Mouse (Mus musculus) heart, embryonic 11.5 days (tissue): ENCODE data around the gene Asgr1. TPM values are rescaled to one million over a fixed set of nuclear protein-coding genes. Genes with fewer than 3 reads are reported as not detected.

Experiments
- ATAC-seq: fragments of 200-750 bp; cut with Nextera tagmentation; replicated peaks from 2 replicates; pipeline ENCODE4 v1.8.0; 2017; ENCODE audit warnings: moderate library complexity; ENCODE audit not compliant: insufficient number of reproducible peaks, low FRiP score, low TSS enrichment
- H3K27ac ChIP-seq: fragments of 300-500 bp; sonication (generic); 2 replicates; pipeline ENCODE4 v1.5.1; 2014; ENCODE audit warnings: mild to moderate bottlenecking, low read depth, low read length
- H3K27me3 ChIP-seq: fragments of 300-500 bp; sonication (generic); 2 replicates; pipeline ENCODE4 v1.6.1; 2014; ENCODE audit warnings: mild to moderate bottlenecking, low read length, mixed read lengths; ENCODE audit not compliant: control insufficient read depth, insufficient read depth
- H3K36me3 ChIP-seq: fragments of 300-500 bp; sonication (generic); 2 replicates; pipeline ENCODE4 v1.6.1; 2014; ENCODE audit warnings: mild to moderate bottlenecking, low read length, moderate library complexity, mixed read lengths; ENCODE audit not compliant: control insufficient read depth, insufficient read depth
- H3K4me1 ChIP-seq: fragments of 300-500 bp; sonication (generic); 2 replicates; pipeline ENCODE4 v1.6.1; 2014; ENCODE audit warnings: low read length; ENCODE audit not compliant: control insufficient read depth, insufficient read depth
- H3K4me2 ChIP-seq: fragments of 300-500 bp; sonication (generic); 2 replicates; pipeline ENCODE4 v1.6.1; 2014; ENCODE audit warnings: mild to moderate bottlenecking, moderate library complexity
- H3K4me3 ChIP-seq: fragments of 300-500 bp; sonication (generic); 2 replicates; pipeline ENCODE4 v1.5.1; 2014; ENCODE audit warnings: low read depth, low read length
- H3K9ac ChIP-seq: fragments of 300-500 bp; sonication (generic); 2 replicates; pipeline ENCODE4 v1.6.1; 2014; ENCODE audit warnings: mild to moderate bottlenecking, low read depth, low read length, moderate library complexity
- H3K9me3 ChIP-seq: fragments of 300-500 bp; sonication (generic); replicated peaks from 2 replicates; pipeline ENCODE4 v1.6.1; 2016; ENCODE audit warnings: low read length; ENCODE audit not compliant: control insufficient read depth
- WGBS: fragments of 180-500 bp; shearing (Covaris S2); extraction: QIAGEN DNeasy Blood & Tissue Kit; methylation state at CpG from one replicate; pipeline ENCODE4 v1.1.7; 2014; ENCODE audit not compliant: insufficient replicate concordance; 5-methylcytosine and 5-hydroxymethylcytosine counted together
- microRNA counts: library from miRNA; unstranded; fragments of <30 nt; microRNA quantifications from one replicate; lab custom pipeline; 2015
- microRNA-seq: library from miRNA; unstranded; fragments of <30 nt; microRNA quantifications from one replicate; pipeline ENCODE4, GENCODE M21; 2016; ENCODE audit warnings: borderline number of aligned reads
- polyA plus RNA-seq: library from polyadenylated mRNA; unstranded; fragments of >200 nt; fragmentation: Nextera tagmentation; extraction: Ambion mirVana; gene quantifications from 2 replicates; pipeline ENCODE4 v1.2.1, GENCODE M21; 2014

Gene Asgr1
- polyA plus RNA-seq, 1 experiment from 2014 or later, result 0.13 TPM

- Histone ChIP-seq H3K36me3 (no peaks in the 10 kb centered on the region), H3K27me3 (no peaks in the 10 kb centered on the region), H3K27ac (no peak overlapping the region), H3K4me3 (no peak overlapping the region), H3K9ac (no peak overlapping the region), H3K4me2 (no peak overlapping the region), H3K4me1 (no peaks in the 10 kb centered on the region), H3K9me3 (no peaks in the 10 kb centered on the region)
- ATAC-seq, result no peak
- 79% methylated on average over 14 of the region's 14 CpGs for WGBS
Observed at GRCm38 (mm10) chr11:70103701-70104315, 49.9 kb downstream of the Asgr1 start.

DNA sequence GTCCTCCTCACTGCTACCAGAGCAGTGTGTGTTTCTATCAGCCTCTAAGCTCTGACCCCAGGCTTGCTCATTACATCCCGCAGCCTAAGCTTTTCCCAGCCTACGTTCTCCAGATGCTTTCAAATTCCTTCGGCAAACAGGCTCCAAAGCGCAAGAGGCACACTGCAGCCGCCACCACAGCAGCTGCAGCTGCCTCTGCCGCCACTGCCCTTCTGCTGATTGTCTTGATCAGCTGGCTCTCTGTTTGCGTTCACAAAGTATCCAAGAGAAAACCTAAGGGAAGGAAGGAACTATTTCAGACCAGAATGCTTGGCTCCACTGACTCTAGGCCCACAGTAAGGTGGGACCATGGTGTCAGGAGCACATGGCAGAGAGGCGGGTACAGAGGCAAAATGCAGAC is 53.2 kb downstream of the Asgr1 start:
- ATAC-seq, result no peak

More for the DNA sequence above, 53.2 kb downstream of the Asgr1 start:
- H3K4me3 ChIP-seq, result no peak overlapping the region
- H3K9ac ChIP-seq, result no peak overlapping the region
- no peaks in the 10 kb centered on the region for H3K9me3 ChIP-seq
- H3K36me3 ChIP-seq, result no peaks in the 10 kb centered on the region
- 55% methylated on average over 8 of the region's 8 CpGs for WGBS
- H3K4me2 ChIP-seq, result no peak overlapping the region
- no peaks in the 10 kb centered on the region for H3K27me3 ChIP-seq
- no peak overlapping the region for H3K27ac ChIP-seq
- no peaks in the 10 kb centered on the region for H3K4me1 ChIP-seq

MicroRNAs encoded within 50 kb of the gene (microRNA counts, 519-probe panel; counts per million panel counts)
- microRNA mmu-miR-324-3p (lab: Ali Mortazavi, UCI), result 32.2 counts per million
- 5,305 counts per million, percentile 57 among the panel's probes with 10 or more counts for microRNA mmu-miR-324-5p (lab: Ali Mortazavi, UCI)

Small RNA genes within 50 kb of the gene (microRNA-seq; reads per million reads assigned to microRNA genes)
- 4,291 reads per million, percentile 92 among the genes with 10 or more reads in this experiment for gene Mir324

Other genes starting within 250 kb of the Asgr1 start
- 1.1 and 1.5 TPM in 2 replicates for gene Tmem102, start 248.5 kb upstream of the Asgr1 start, polyA plus RNA-seq
- not detected in 2 replicates for gene Gm39566, start 238.8 kb upstream of the Asgr1 start, polyA plus RNA-seq
- not detected in 2 replicates for gene Spem2, start 235.6 kb upstream of the Asgr1 start, polyA plus RNA-seq
- not detected in 2 replicates for gene Spem1, start 231.9 kb upstream of the Asgr1 start, polyA plus RNA-seq
- gene Nlgn2, start 216.3 kb upstream of the Asgr1 start, polyA plus RNA-seq, result 3.1 and 3.3 TPM in 2 replicates
- gene Tmem256, start 215.6 kb upstream of the Asgr1 start, polyA plus RNA-seq, result 321 and 331 TPM in 2 replicates
- 65.9 and 75.2 TPM in 2 replicates for gene Plscr3, start 207.7 kb upstream of the Asgr1 start, polyA plus RNA-seq
- 0.23 and 0.39 TPM in 2 replicates for gene Tnk1, start 195.4 kb upstream of the Asgr1 start, polyA plus RNA-seq
- not detected in 2 replicates for gene Tmem95, start 176.1 kb upstream of the Asgr1 start, polyA plus RNA-seq
- 3.3 and 3.8 TPM in 2 replicates for gene Kctd11, start 172.7 kb upstream of the Asgr1 start, polyA plus RNA-seq
- 7.2 and 8.1 TPM in 2 replicates for gene Acap1, start 158.5 kb upstream of the Asgr1 start, polyA plus RNA-seq
- 5.3 and 5.8 TPM in 2 replicates for gene 2810408A11Rik, start 153.1 kb upstream of the Asgr1 start, polyA plus RNA-seq
- gene Neurl4, start 153.0 kb upstream of the Asgr1 start, polyA plus RNA-seq, result 9.3 and 10.8 TPM in 2 replicates
- gene Gps2, start 140.2 kb upstream of the Asgr1 start, polyA plus RNA-seq, result 53.2 and 62.2 TPM in 2 replicates
- 1,428 and 1,516 TPM in 2 replicates for gene Eif5a, start 132.1 kb upstream of the Asgr1 start, polyA plus RNA-seq
- 1.5 and 4.3 TPM in 2 replicates for gene Ybx2, start 118.3 kb upstream of the Asgr1 start, polyA plus RNA-seq
- 22.0 and 22.8 TPM in 2 replicates for gene Slc2a4, start 105.9 kb upstream of the Asgr1 start, polyA plus RNA-seq
- gene Cldn7, start 89.3 kb upstream of the Asgr1 start, polyA plus RNA-seq, result 2.4 and 3.0 TPM in 2 replicates
- gene Ctdnep1, start 72.9 kb upstream of the Asgr1 start, polyA plus RNA-seq, result 20.3 and 22.2 TPM in 2 replicates
- 120 and 130 TPM in 2 replicates for gene Elp5, start 71.6 kb upstream of the Asgr1 start, polyA plus RNA-seq
- 481 and 489 TPM in 2 replicates for gene Gabarap, start 62.9 kb upstream of the Asgr1 start, polyA plus RNA-seq
- gene Phf23, start 58.3 kb upstream of the Asgr1 start, polyA plus RNA-seq, result 27.3 and 29.9 TPM in 2 replicates
- 18.6 and 18.9 TPM in 2 replicates for gene Dvl2, start 53.5 kb upstream of the Asgr1 start, polyA plus RNA-seq
- 94.1 and 111 TPM in 2 replicates for gene Acadvl, start 38.7 kb upstream of the Asgr1 start, polyA plus RNA-seq
- gene Dlg4, start 37.1 kb upstream of the Asgr1 start, polyA plus RNA-seq, result 10.2 and 10.4 TPM in 2 replicates
- 0.57 TPM in 1 of 2 replicates, not detected in the other for gene Asgr2, start 38.6 kb downstream of the Asgr1 start, polyA plus RNA-seq
- 0.17 and 0.29 TPM in 2 replicates for gene Mgl2, start 76.2 kb downstream of the Asgr1 start, polyA plus RNA-seq
- gene Clec10a, start 102.1 kb downstream of the Asgr1 start, polyA plus RNA-seq, result not detected in 2 replicates
- 0.36 and 0.39 TPM in 2 replicates for gene Slc16a11, start 158.7 kb downstream of the Asgr1 start, polyA plus RNA-seq
- gene Slc16a13, start 167.0 kb downstream of the Asgr1 start, polyA plus RNA-seq, result 7.6 and 7.8 TPM in 2 replicates
- gene Bcl6b, start 175.7 kb downstream of the Asgr1 start, polyA plus RNA-seq, result 11.9 and 13.0 TPM in 2 replicates
- 129 and 132 TPM in 2 replicates for gene 0610010K14Rik, start 183.8 kb downstream of the Asgr1 start, polyA plus RNA-seq
- 7.7 and 9.3 TPM in 2 replicates for gene Gm21988, start 185.7 kb downstream of the Asgr1 start, polyA plus RNA-seq
- gene Rnasek, start 185.8 kb downstream of the Asgr1 start, polyA plus RNA-seq, result 170 and 183 TPM in 2 replicates
- 5.8 and 6.1 TPM in 2 replicates for gene Alox12, start 201.3 kb downstream of the Asgr1 start, polyA plus RNA-seq